Mouse (Mus musculus) brain, embryonic 14.5 days (tissue): Measurements from ENCODE around the gene Srrd.

Experiments
- CTCF ChIP-seq: fragments of 200-500 bp; IDR thresholded peaks from 2 replicates; pipeline ENCODE4 v1.5.1; 2012; ENCODE audit warnings: inconsistent platforms, mild to moderate bottlenecking, moderate library complexity, borderline replicate concordance; ENCODE audit not compliant: insufficient read depth, insufficient read length; ENCODE audit errors: extremely low read depth
- POLR2A ChIP-seq: fragments of 200-500 bp; IDR thresholded peaks from 2 replicates; pipeline ENCODE4 v1.6.1; 2012; ENCODE audit warnings: mild to moderate bottlenecking, inconsistent platforms, borderline replicate concordance; ENCODE audit not compliant: poor library complexity, insufficient read depth, insufficient read length, severe bottlenecking; ENCODE audit errors: extremely low read depth

- TF ChIP-seq CTCF (no peak), POLR2A (no peak)
These were observed 51.0 kb downstream of the Srrd start for GRCm38 (mm10) chr5:112291866-112292265.
